Mouse (Mus musculus): ENCODE data around the gene Fmnl1.

The Fmnl1 gene

GRCm38 (mm10) chr11:103170494-103171285 is at the start of gene Fmnl1:
Gene Fmnl1, plus strand, starts transcription at chr11:103171107.
- in situ Hi-C loops (cut with MboI, MseI): loop anchor here in 1 of 2 experiments (5.0 to 10.0 kb wide), 2 partner anchors 94 to 157 kb away; partner anchors contain the start of gene Map3k14

GRCm38 (mm10) chr11:103131701-103132575 is 39.0 kb upstream of the Fmnl1 start, which contains the start of gene Hexim2:
Gene Hexim2, plus strand, starts transcription at chr11:103132429.
- in situ Hi-C loops (cut with MboI, MseI): no loop called here

- in situ Hi-C loops (cut with MboI, MseI): no loop called here
These were observed 38.1 kb upstream of the Fmnl1 start for GRCm38 (mm10) chr11:103132576-103133455.

- in situ Hi-C loops (cut with MboI, MseI): no loop called here
These were observed 37.3 kb upstream of the Fmnl1 start for GRCm38 (mm10) chr11:103133456-103134185.

GRCm38 (mm10) chr11:103134221-103134620 is 36.7 kb upstream of the Fmnl1 start:
- in situ Hi-C loops (cut with MboI, MseI): no loop called here

- in situ Hi-C loops (cut with MboI, MseI): loop anchor here in 1 of 2 experiments (5.0 kb wide), 1 partner anchor 34 kb away; the partner anchor contains the start of genes Acbd4 and Plcd3
These were observed 34.8 kb upstream of the Fmnl1 start for GRCm38 (mm10) chr11:103136039-103136577.

- in situ Hi-C loops (cut with MboI, MseI): loop anchor here in 1 of 2 experiments (5.0 kb wide), 1 partner anchor 38 kb away; the partner anchor contains the start of genes Acbd4 and Plcd3
These were observed 30.8 kb upstream of the Fmnl1 start for GRCm38 (mm10) chr11:103139951-103140762.

GRCm38 (mm10) chr11:103140763-103141100 is 30.2 kb upstream of the Fmnl1 start:
- in situ Hi-C loops (cut with MboI, MseI): no loop called here

GRCm38 (mm10) chr11:103141101-103141943 is 29.6 kb upstream of the Fmnl1 start:
- in situ Hi-C loops (cut with MboI, MseI): no loop called here

- in situ Hi-C loops (cut with MboI, MseI): no loop called here
These were observed 29.0 kb upstream of the Fmnl1 start for GRCm38 (mm10) chr11:103141944-103142255.

GRCm38 (mm10) chr11:103142441-103143182 is 28.3 kb upstream of the Fmnl1 start:
- in situ Hi-C loops (cut with MboI, MseI): no loop called here

- in situ Hi-C loops (cut with MboI, MseI): no loop called here
These were observed 26.3 kb upstream of the Fmnl1 start for GRCm38 (mm10) chr11:103144309-103145285.

- in situ Hi-C loops (cut with MboI, MseI): no loop called here
These were observed 24.5 kb upstream of the Fmnl1 start for GRCm38 (mm10) chr11:103146386-103146785.

- in situ Hi-C loops (cut with MboI, MseI): no loop called here
These were observed 23.1 kb upstream of the Fmnl1 start for GRCm38 (mm10) chr11:103147766-103148165.

GRCm38 (mm10) chr11:103149771-103150170 is 21.1 kb upstream of the Fmnl1 start:
- in situ Hi-C loops (cut with MboI, MseI): no loop called here

Data from T-helper 17 cell (primary cell).